Mouse (Mus musculus) urinary bladder, postnatal 0 days (tissue): ENCODE results near the gene Pon1. TPM values are rescaled to one million over a fixed set of nuclear protein-coding genes. Genes with fewer than 3 reads are reported as not detected.

Experiments used
- polyA plus RNA-seq: library from polyadenylated mRNA; unstranded; fragments of >200 nt; fragmentation: Nextera tagmentation; extraction: Ambion mirVana; gene quantifications from 2 replicates; pipeline ENCODE4 v1.2.1, GENCODE M21; 2015

Gene Pon1
- polyA plus RNA-seq, result 0.40 and 0.54 TPM in 2 replicates

GRCm38 (mm10) chr6:5193693-5194092 is at the start of gene Pon1:
Gene Pon1 (minus strand): TSS chr6:5193946.

Other genes with a start within 250 kb of the Pon1 start
- gene Pon3, start 62.3 kb upstream of the Pon1 start, polyA plus RNA-seq, result 47.8 and 49.1 TPM in 2 replicates
- gene Pon2, start 104.5 kb upstream of the Pon1 start, polyA plus RNA-seq, result 86.3 and 86.7 TPM in 2 replicates
- 4.1 and 4.6 TPM in 2 replicates for gene Asb4, start 189.4 kb upstream of the Pon1 start, polyA plus RNA-seq